Mouse (Mus musculus): Measurements from ENCODE around the gene Ddx23.

DNA sequence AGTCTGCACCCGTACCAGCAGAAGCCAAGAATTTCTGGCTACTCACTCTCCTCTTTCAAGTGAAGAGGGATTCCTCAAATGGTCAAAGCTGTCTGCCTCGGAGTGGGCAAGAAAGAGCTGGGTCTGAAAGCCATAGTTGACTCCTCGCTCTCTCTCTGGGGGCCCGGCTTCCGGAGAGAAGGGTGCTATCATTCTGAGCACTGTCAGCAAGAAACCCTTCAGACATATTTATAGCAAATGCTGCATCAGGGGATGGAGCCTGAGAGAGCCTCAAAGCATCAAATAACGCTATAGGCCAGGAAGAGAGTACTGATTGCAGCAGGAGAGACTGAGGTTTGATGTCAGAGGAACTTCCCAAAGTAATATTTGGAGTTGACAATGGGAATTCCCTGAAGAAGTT, 33.2 kb downstream of the Ddx23 start:
- TF ChIP-seq CTCF (IDR thresholded peaks at IDR 0.05; ENCODE audit: low read depth): no peak
- TF ChIP-seq EP300 (IDR thresholded peaks at IDR 0.05; ENCODE audit: low read depth): no peak

All from heart, postnatal 0 days (tissue).